Mouse (Mus musculus) embryonic facial prominence, embryonic 13.5 days (tissue): ENCODE results near the gene Srgap2. TPM values are rescaled to one million over a fixed set of nuclear protein-coding genes. Genes with fewer than 3 reads are reported as not detected.

Source experiments
- ATAC-seq: fragments of 200-750 bp; cut with Nextera tagmentation; 2 replicates; pipeline ENCODE4 v1.8.0; 2017; ENCODE audit warnings: low read depth; ENCODE audit not compliant: insufficient number of reproducible peaks, insufficient read depth, low FRiP score, low TSS enrichment
- H3K27ac ChIP-seq: fragments of 300-500 bp; sonication (generic); 2 replicates; pipeline ENCODE4 v1.5.1; 2015; ENCODE audit warnings: moderate library complexity, mild to moderate bottlenecking, inconsistent platforms
- H3K27me3 ChIP-seq: fragments of 300-500 bp; sonication (generic); 2 replicates; pipeline ENCODE4 v1.6.1; 2015; ENCODE audit warnings: mild to moderate bottlenecking, inconsistent platforms
- H3K36me3 ChIP-seq: fragments of 300-500 bp; sonication (generic); 2 replicates; pipeline ENCODE4 v1.6.1; 2015; ENCODE audit warnings: mild to moderate bottlenecking, inconsistent platforms
- H3K4me1 ChIP-seq: fragments of 300-500 bp; sonication (generic); 2 replicates; pipeline ENCODE4 v1.6.1; 2015; ENCODE audit warnings: inconsistent platforms
- H3K4me2 ChIP-seq: fragments of 300-500 bp; sonication (generic); 2 replicates; pipeline ENCODE4 v1.6.1; 2015; ENCODE audit warnings: moderate library complexity, mild to moderate bottlenecking, inconsistent platforms
- H3K4me3 ChIP-seq: fragments of 300-500 bp; sonication (generic); 2 replicates; pipeline ENCODE4 v1.5.1; 2015; ENCODE audit warnings: mild to moderate bottlenecking, inconsistent platforms
- H3K9ac ChIP-seq: fragments of 300-500 bp; sonication (generic); 2 replicates; pipeline ENCODE4 v1.6.1; 2015; ENCODE audit warnings: mild to moderate bottlenecking, inconsistent platforms
- H3K9me3 ChIP-seq: fragments of 300-500 bp; sonication (generic); 2 replicates; pipeline ENCODE4 v1.6.1; 2016; ENCODE audit warnings: inconsistent platforms
- WGBS: fragments of 180-500 bp; shearing (Covaris S2); methylation state at CpG from one replicate; pipeline ENCODE4 v1.1.7; 2015; ENCODE audit warnings: mixed read lengths; 5-methylcytosine and 5-hydroxymethylcytosine counted together
- polyA plus RNA-seq: library from polyadenylated mRNA; unstranded; fragments of >200 nt; fragmentation: Nextera tagmentation; extraction: Ambion mirVana; gene quantifications from 2 replicates; pipeline ENCODE4 v1.2.1, GENCODE M21; 2015

Srgap2 gene
- polyA plus RNA-seq, 1 experiment from 2014 or later = 16.6 TPM

GRCm38 (mm10) chr1:131293922-131294250 lies 233.3 kb downstream of the Srgap2 start:
- WGBS = 80% methylated on average over 2 of the region's 2 CpGs
- 0 out of 2 replicates have a peak, but pooled peaks cover 2% of the 10 kb centered on the region for H3K4me1 ChIP-seq
- ATAC-seq = no peak
- H3K27me3 ChIP-seq = no peaks in the 10 kb centered on the region
- H3K27ac ChIP-seq = peak overlapping the region; percentile 45; the same call in 1 of the 2 replicates
- H3K9ac ChIP-seq = no peak overlapping the region
- H3K9me3 ChIP-seq = no peaks in the 10 kb centered on the region
- peaks cover 79% of the 10 kb centered on the region for H3K36me3 ChIP-seq
- H3K4me2 ChIP-seq = no peak overlapping the region
- H3K4me3 ChIP-seq = no peak overlapping the region

GRCm38 (mm10) chr1:131293221-131293921 lies 233.8 kb downstream of the Srgap2 start:
- Histone ChIP-seq H3K4me2 (no peak overlapping the region), H3K9ac (no peak overlapping the region), H3K4me3 (no peak overlapping the region), H3K4me1 (0 out of 2 replicates have a peak, but pooled peaks cover 2% of the 10 kb centered on the region), H3K9me3 (no peaks in the 10 kb centered on the region), H3K27ac (no peak overlapping the region), H3K36me3 (peaks cover 80% of the 10 kb centered on the region), H3K27me3 (no peaks in the 10 kb centered on the region)
- WGBS = 82% methylated on average over 4 of the region's 4 CpGs
- no peak for ATAC-seq

GRCm38 (mm10) chr1:131290648-131291047 lies 236.5 kb downstream of the Srgap2 start:
- H3K4me3 ChIP-seq = no peak overlapping the region
- peaks cover 70% of the 10 kb centered on the region for H3K36me3 ChIP-seq
- H3K9me3 ChIP-seq = no peaks in the 10 kb centered on the region
- no peak overlapping the region for H3K9ac ChIP-seq
- 40% methylated on average over 2 of the region's 2 CpGs for WGBS
- ATAC-seq = no peak
- no peaks in the 10 kb centered on the region for H3K27me3 ChIP-seq
- no peak overlapping the region for H3K4me2 ChIP-seq
- no peak overlapping the region for H3K27ac ChIP-seq
- H3K4me1 ChIP-seq = 0 out of 2 replicates have a peak, but pooled peaks cover 2% of the 10 kb centered on the region

DNA sequence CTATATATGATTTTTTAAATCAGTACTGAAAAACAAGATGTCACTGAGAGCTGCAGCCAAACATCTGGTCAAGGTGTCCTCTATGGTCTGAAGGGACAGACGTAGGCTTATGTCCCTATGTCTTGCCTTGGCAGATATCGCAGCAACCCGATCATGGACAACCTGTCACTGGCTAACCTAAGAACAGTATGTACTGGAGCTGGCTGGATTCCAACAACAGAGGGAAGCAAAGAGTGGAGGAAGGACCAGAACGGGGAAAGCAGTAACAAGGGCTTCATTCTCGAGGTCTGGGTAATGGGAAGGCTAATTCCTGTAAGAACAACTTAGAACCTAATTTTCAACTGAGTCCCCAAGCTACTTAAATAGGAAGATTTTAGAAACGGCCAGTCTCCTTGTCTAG lies 238.2 kb downstream of the Srgap2 start:
- no peaks in the 10 kb centered on the region for H3K4me1 ChIP-seq

GRCm38 (mm10) chr1:131287267-131287666 lies 239.9 kb downstream of the Srgap2 start:
- 61% methylated on average over 2 of the region's 2 CpGs for WGBS

More for the DNA sequence above, 238.2 kb downstream of the Srgap2 start:
- ATAC-seq = no peak
- H3K4me3 ChIP-seq = no peak overlapping the region
- no peak overlapping the region for H3K27ac ChIP-seq
- no peak overlapping the region for H3K9ac ChIP-seq
- 85% methylated on average over 6 of the region's 6 CpGs for WGBS
- H3K9me3 ChIP-seq = no peaks in the 10 kb centered on the region
- H3K27me3 ChIP-seq = no peaks in the 10 kb centered on the region
- no peak overlapping the region for H3K4me2 ChIP-seq
- H3K36me3 ChIP-seq = peaks cover 60% of the 10 kb centered on the region

DNA sequence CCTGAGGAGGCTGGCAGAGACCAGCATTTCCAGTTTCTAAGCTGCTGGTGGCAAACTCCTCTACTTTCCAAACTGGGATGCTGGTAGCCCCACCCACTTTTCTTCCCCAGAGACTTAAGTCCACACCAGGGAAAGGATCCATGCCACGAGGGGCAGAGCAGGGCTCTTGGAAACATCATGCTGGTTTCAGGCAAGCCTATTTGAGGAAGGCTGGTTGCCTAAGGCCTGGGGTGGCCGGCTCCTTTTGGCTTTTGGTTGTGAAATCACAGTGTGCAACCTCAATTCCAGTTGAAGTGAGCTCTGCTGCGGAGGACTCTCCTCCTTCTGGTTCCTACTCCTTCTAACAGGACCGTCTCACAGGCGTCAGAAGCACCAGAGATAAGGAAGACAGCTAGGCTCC lies 240.3 kb downstream of the Srgap2 start:
- Histone ChIP-seq H3K9ac (no peak overlapping the region), H3K27me3 (no peaks in the 10 kb centered on the region), H3K27ac (no peak overlapping the region), H3K36me3 (peaks cover 45% of the 10 kb centered on the region), H3K4me1 (peaks cover 6% of the 10 kb centered on the region), H3K9me3 (no peaks in the 10 kb centered on the region), H3K4me2 (no peak overlapping the region), H3K4me3 (no peak overlapping the region)
- 81% methylated on average over 5 of the region's 5 CpGs for WGBS
- ATAC-seq = no peak

More at GRCm38 (mm10) chr1:131287267-131287666, 239.9 kb downstream of the Srgap2 start:
- no peak overlapping the region for H3K27ac ChIP-seq
- no peaks in the 10 kb centered on the region for H3K27me3 ChIP-seq
- H3K9ac ChIP-seq = no peak overlapping the region
- no peak overlapping the region for H3K4me3 ChIP-seq
- H3K4me2 ChIP-seq = no peak overlapping the region
- H3K36me3 ChIP-seq = peaks cover 50% of the 10 kb centered on the region
- no peaks in the 10 kb centered on the region for H3K9me3 ChIP-seq
- ATAC-seq = no peak
- H3K4me1 ChIP-seq = peaks cover 2% of the 10 kb centered on the region

DNA sequence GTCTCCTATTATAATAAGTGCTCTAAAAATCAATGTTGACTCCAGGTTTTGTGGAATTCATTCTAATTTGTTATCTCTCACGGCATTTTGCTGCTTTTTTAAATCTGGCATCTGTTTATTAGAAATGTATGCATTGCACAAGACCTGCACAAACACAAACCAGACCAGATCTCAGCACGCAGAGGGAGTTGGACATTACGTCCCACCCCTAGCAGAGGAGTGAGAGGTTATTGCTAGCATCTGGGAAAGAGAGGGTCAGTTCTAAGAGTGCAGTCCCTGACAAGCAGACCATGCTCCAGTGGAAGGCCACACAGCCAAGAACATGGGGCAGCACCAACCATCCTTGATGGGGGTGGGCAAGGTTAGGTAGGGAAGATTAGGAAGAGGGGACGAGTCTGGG lies 242.5 kb downstream of the Srgap2 start:
- H3K27me3 ChIP-seq = no peaks in the 10 kb centered on the region
- H3K27ac ChIP-seq = no peak overlapping the region
- no peak overlapping the region for H3K4me2 ChIP-seq
- H3K9ac ChIP-seq = no peak overlapping the region
- WGBS = 65% methylated on average over 4 of the region's 4 CpGs
- H3K4me1 ChIP-seq = peaks cover 13% of the 10 kb centered on the region
- H3K36me3 ChIP-seq = peaks cover 33% of the 10 kb centered on the region
- no peaks in the 10 kb centered on the region for H3K9me3 ChIP-seq
- H3K4me3 ChIP-seq = no peak overlapping the region
- ATAC-seq = no peak

DNA sequence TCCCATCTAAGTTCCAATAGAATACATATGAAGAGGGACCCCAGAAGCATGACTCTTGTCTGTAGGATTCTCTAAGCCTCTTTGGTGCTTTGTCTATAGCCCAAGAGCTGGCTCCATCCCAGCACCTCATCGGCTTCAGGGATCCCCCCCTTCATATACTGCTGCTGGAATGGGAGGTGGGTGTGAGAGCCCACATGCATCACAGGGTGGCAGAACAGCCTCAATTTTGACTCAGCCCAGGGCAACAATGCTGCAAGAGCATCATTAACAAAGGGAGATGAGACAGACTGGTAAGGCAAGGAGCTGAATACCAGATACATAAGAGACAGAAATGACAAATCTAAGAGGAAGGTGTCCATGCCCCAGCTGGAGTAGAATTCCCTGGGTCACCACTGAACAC lies 243.0 kb downstream of the Srgap2 start:
- no peak for ATAC-seq

GRCm38 (mm10) chr1:131281731-131282130 lies 245.4 kb downstream of the Srgap2 start:
- no peak for ATAC-seq
- no peak overlapping the region for H3K27ac ChIP-seq
- peaks cover 13% of the 10 kb centered on the region for H3K36me3 ChIP-seq
- no peak overlapping the region for H3K4me3 ChIP-seq
- H3K9me3 ChIP-seq = no peaks in the 10 kb centered on the region
- H3K4me1 ChIP-seq = peaks cover 26% of the 10 kb centered on the region
- H3K9ac ChIP-seq = no peak overlapping the region
- 46% methylated on average over 4 of the region's 4 CpGs for WGBS
- no peaks in the 10 kb centered on the region for H3K27me3 ChIP-seq
- H3K4me2 ChIP-seq = no peak overlapping the region

More for the DNA sequence above, 243.0 kb downstream of the Srgap2 start:
- Histone ChIP-seq H3K9ac (no peak overlapping the region), H3K27me3 (no peaks in the 10 kb centered on the region), H3K36me3 (peaks cover 29% of the 10 kb centered on the region), H3K9me3 (no peaks in the 10 kb centered on the region), H3K4me2 (no peak overlapping the region), H3K4me3 (no peak overlapping the region), H3K4me1 (peaks cover 16% of the 10 kb centered on the region), H3K27ac (no peak overlapping the region)
- WGBS = 84% methylated on average over 1 of the region's 1 CpGs

GRCm38 (mm10) chr1:131280280-131280679 lies 246.9 kb downstream of the Srgap2 start:
- WGBS = 51% methylated on average over 3 of the region's 3 CpGs
- H3K27ac ChIP-seq = no peak overlapping the region
- no peaks in the 10 kb centered on the region for H3K27me3 ChIP-seq
- H3K4me2 ChIP-seq = no peak overlapping the region
- H3K36me3 ChIP-seq = 0 out of 2 replicates have a peak, but pooled peaks cover 2% of the 10 kb centered on the region
- no peak overlapping the region for H3K9ac ChIP-seq
- ATAC-seq = no peak
- no peaks in the 10 kb centered on the region for H3K9me3 ChIP-seq
- peaks cover 26% of the 10 kb centered on the region for H3K4me1 ChIP-seq
- no peak overlapping the region for H3K4me3 ChIP-seq

GRCm38 (mm10) chr1:131279456-131279776 lies 247.7 kb downstream of the Srgap2 start, which contains the start of gene Ikbke:
TSS of gene Ikbke (minus strand) at chr1:131279606.
- Histone ChIP-seq H3K4me1 (peaks cover 26% of the 10 kb centered on the region), H3K27me3 (no peaks in the 10 kb centered on the region), H3K27ac (peak within 1 kb of the TSS; percentile 35), H3K4me3 (peak within 1 kb of the TSS; percentile 41), H3K9me3 (no peaks in the 10 kb centered on the region), H3K36me3 (no peaks in the 10 kb centered on the region), H3K4me2 (peak within 1 kb of the TSS; percentile 62), H3K9ac (peak within 1 kb of the TSS; percentile 63)
- ATAC-seq = no peak
- WGBS = 39% methylated on average over 4 of the region's 4 CpGs
